Mouse (Mus musculus): ENCODE data around the gene Ephb1. TPM values are rescaled to one million over a fixed set of nuclear protein-coding genes. Genes with fewer than 3 reads are reported as not detected.

The Ephb1 gene
- polyA plus RNA-seq, 1 experiment from 2014 or later: 18.8 TPM

GRCm38 (mm10) chr9:102231248-102231647 is 123.2 kb downstream of the Ephb1 start:
- no peaks in the 10 kb centered on the region for H3K27me3 ChIP-seq (ENCODE audit: control insufficient read depth, insufficient read depth, low read length)

GRCm38 (mm10) chr9:102216746-102217566 is 137.5 kb downstream of the Ephb1 start:
- Histone ChIP-seq H3K4me3 (ENCODE audit: low read depth, low read length) (no peak overlapping the region), H3K4me1 (ENCODE audit: control insufficient read depth, insufficient read depth, low read length) (peaks cover 34% of the 10 kb centered on the region), H3K27me3 (ENCODE audit: control insufficient read depth, insufficient read depth, low read length) (peaks cover 45% of the 10 kb centered on the region), H3K9me3 (ENCODE audit: control insufficient read depth, low read length) (no peaks in the 10 kb centered on the region), H3K9ac (ENCODE audit: low read length) (no peak overlapping the region), H3K4me2 (no peak overlapping the region), H3K36me3 (ENCODE audit: control insufficient read depth, insufficient read depth, low read length) (no peaks in the 10 kb centered on the region), H3K27ac (ENCODE audit: low read depth, low read length) (no peak overlapping the region)
- ATAC-seq (ENCODE audit: low FRiP score): no peak
- DNase-seq (ENCODE audit: low spot score, missing footprints): no peak
- WGBS: 58% methylated on average over 7 of the region's 7 CpGs

More at GRCm38 (mm10) chr9:102231248-102231647, 123.2 kb downstream of the Ephb1 start:
- H3K36me3 ChIP-seq (ENCODE audit: control insufficient read depth, insufficient read depth, low read length): no peaks in the 10 kb centered on the region
- peaks cover 7% of the 10 kb centered on the region; the same call in 1 of the 2 replicates for H3K4me1 ChIP-seq (ENCODE audit: control insufficient read depth, insufficient read depth, low read length)
- ATAC-seq (ENCODE audit: low FRiP score): no peak
- no peak overlapping the region for H3K4me2 ChIP-seq
- H3K9me3 ChIP-seq (ENCODE audit: control insufficient read depth, low read length): no peaks in the 10 kb centered on the region
- no peak overlapping the region for H3K4me3 ChIP-seq (ENCODE audit: low read depth, low read length)
- WGBS: 72% methylated on average over 6 of the region's 6 CpGs
- no peak overlapping the region for H3K27ac ChIP-seq (ENCODE audit: low read depth, low read length)
- H3K9ac ChIP-seq (ENCODE audit: low read length): no peak overlapping the region
- DNase-seq (ENCODE audit: low spot score, missing footprints): no peak

- peak; percentile 71; the same call in 1 of the 2 replicates for ATAC-seq (ENCODE audit: low FRiP score)
- peak overlapping the region; percentile 5; the same call in 1 of the 2 replicates for H3K4me2 ChIP-seq
- H3K9ac ChIP-seq (ENCODE audit: low read length): no peak overlapping the region
- peaks cover 55% of the 10 kb centered on the region for H3K27me3 ChIP-seq (ENCODE audit: control insufficient read depth, insufficient read depth, low read length)
- no peaks in the 10 kb centered on the region for H3K9me3 ChIP-seq (ENCODE audit: control insufficient read depth, low read length)
- peak overlapping the region; percentile 73 for H3K27ac ChIP-seq (ENCODE audit: low read depth, low read length)
- H3K4me3 ChIP-seq (ENCODE audit: low read depth, low read length): no peak overlapping the region
- WGBS: 6% methylated on average over 1 of the region's 1 CpGs
- peaks cover 46% of the 10 kb centered on the region for H3K4me1 ChIP-seq (ENCODE audit: control insufficient read depth, insufficient read depth, low read length)
- DNase-seq (ENCODE audit: low spot score, missing footprints): no peak
- H3K36me3 ChIP-seq (ENCODE audit: control insufficient read depth, insufficient read depth, low read length): no peaks in the 10 kb centered on the region
These were observed 142.5 kb downstream of the Ephb1 start for GRCm38 (mm10) chr9:102212036-102212383.

- no peak overlapping the region for H3K9ac ChIP-seq (ENCODE audit: low read length)
- H3K4me3 ChIP-seq (ENCODE audit: low read depth, low read length): no peak overlapping the region
- WGBS: 2% methylated on average over 10 of the region's 10 CpGs
- no peaks in the 10 kb centered on the region for H3K9me3 ChIP-seq (ENCODE audit: control insufficient read depth, low read length)
- peak; percentile 95 for ATAC-seq (ENCODE audit: low FRiP score)
- H3K4me2 ChIP-seq: no peak overlapping the region; the same call in 1 of the 2 replicates
- peaks cover 54% of the 10 kb centered on the region for H3K27me3 ChIP-seq (ENCODE audit: control insufficient read depth, insufficient read depth, low read length)
- H3K27ac ChIP-seq (ENCODE audit: low read depth, low read length): peak overlapping the region; percentile 73
- H3K36me3 ChIP-seq (ENCODE audit: control insufficient read depth, insufficient read depth, low read length): no peaks in the 10 kb centered on the region
- peak; percentile 97 for DNase-seq (ENCODE audit: low spot score, missing footprints)
- peaks cover 45% of the 10 kb centered on the region for H3K4me1 ChIP-seq (ENCODE audit: control insufficient read depth, insufficient read depth, low read length)
These were observed 143.0 kb downstream of the Ephb1 start for GRCm38 (mm10) chr9:102211296-102212035.

DNA sequence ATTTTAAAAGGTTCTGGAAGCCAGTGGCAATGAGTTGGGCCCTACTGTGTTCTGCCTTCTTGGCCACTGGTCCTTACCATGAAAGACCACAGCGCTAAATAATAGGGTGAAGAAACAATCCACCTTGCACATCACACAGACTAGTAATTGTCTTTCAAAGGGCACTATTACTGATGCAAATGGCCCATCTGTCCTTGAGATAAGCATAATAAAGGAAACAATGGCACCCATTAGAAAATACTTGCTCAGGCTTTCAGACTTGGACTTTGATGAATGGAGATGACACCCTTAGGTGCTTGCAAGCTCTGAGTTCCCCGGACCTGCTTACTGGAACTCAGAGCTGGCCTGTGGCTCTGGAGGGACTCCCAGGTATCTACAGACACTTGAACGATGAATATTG is 149.0 kb downstream of the Ephb1 start:
- Histone ChIP-seq H3K36me3 (ENCODE audit: control insufficient read depth, insufficient read depth, low read length) (no peaks in the 10 kb centered on the region; the same call in 1 of the 2 replicates), H3K9me3 (ENCODE audit: control insufficient read depth, low read length) (no peaks in the 10 kb centered on the region), H3K4me2 (no peak overlapping the region), H3K9ac (ENCODE audit: low read length) (no peak overlapping the region), H3K27ac (ENCODE audit: low read depth, low read length) (no peak overlapping the region), H3K4me1 (ENCODE audit: control insufficient read depth, insufficient read depth, low read length) (peaks cover 2% of the 10 kb centered on the region; the same call in 1 of the 2 replicates), H3K27me3 (ENCODE audit: control insufficient read depth, insufficient read depth, low read length) (peaks cover 34% of the 10 kb centered on the region), H3K4me3 (ENCODE audit: low read depth, low read length) (no peak overlapping the region)
- WGBS: 71% methylated on average over 3 of the region's 3 CpGs
- no peak for DNase-seq (ENCODE audit: low spot score, missing footprints)
- no peak for ATAC-seq (ENCODE audit: low FRiP score)

GRCm38 (mm10) chr9:102201867-102202266 is 152.6 kb downstream of the Ephb1 start:
- no peak overlapping the region for H3K27ac ChIP-seq (ENCODE audit: low read depth, low read length)
- H3K4me1 ChIP-seq (ENCODE audit: control insufficient read depth, insufficient read depth, low read length): no peaks in the 10 kb centered on the region
- H3K4me2 ChIP-seq: no peak overlapping the region
- H3K4me3 ChIP-seq (ENCODE audit: low read depth, low read length): no peak overlapping the region
- no peaks in the 10 kb centered on the region; the same call in 1 of the 2 replicates for H3K36me3 ChIP-seq (ENCODE audit: control insufficient read depth, insufficient read depth, low read length)
- WGBS: 87% methylated on average over 5 of the region's 5 CpGs
- H3K9ac ChIP-seq (ENCODE audit: low read length): no peak overlapping the region
- DNase-seq (ENCODE audit: low spot score, missing footprints) (no peak), ATAC-seq (ENCODE audit: low FRiP score) (no peak)
- no peaks in the 10 kb centered on the region for H3K9me3 ChIP-seq (ENCODE audit: control insufficient read depth, low read length)
- H3K27me3 ChIP-seq (ENCODE audit: control insufficient read depth, insufficient read depth, low read length): peaks cover 14% of the 10 kb centered on the region; the same call in 1 of the 2 replicates

DNA sequence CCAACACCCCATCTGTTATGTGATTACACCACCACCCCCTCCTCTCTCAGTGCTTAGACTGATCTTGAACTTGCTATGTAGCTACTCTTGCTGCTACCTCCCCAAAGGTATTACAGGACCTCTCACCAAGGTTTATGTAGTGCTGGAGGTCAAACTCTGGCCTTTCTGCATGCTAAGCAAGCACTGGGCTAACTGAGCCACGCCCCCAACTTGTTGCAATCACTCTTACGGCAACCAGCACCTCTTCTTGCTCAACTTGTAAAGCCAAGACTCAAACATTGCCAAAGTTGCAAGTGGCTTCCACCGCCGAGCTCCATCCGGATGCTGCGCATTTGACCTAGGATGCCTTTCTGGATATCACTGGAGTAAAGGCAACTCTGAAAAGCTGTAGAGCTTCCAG is 157.6 kb downstream of the Ephb1 start:
- Histone ChIP-seq H3K9me3 (ENCODE audit: control insufficient read depth, low read length) (no peaks in the 10 kb centered on the region), H3K27me3 (ENCODE audit: control insufficient read depth, insufficient read depth, low read length) (peaks cover 9% of the 10 kb centered on the region; the same call in 1 of the 2 replicates), H3K9ac (ENCODE audit: low read length) (no peak overlapping the region), H3K27ac (ENCODE audit: low read depth, low read length) (no peak overlapping the region), H3K4me3 (ENCODE audit: low read depth, low read length) (no peak overlapping the region), H3K36me3 (ENCODE audit: control insufficient read depth, insufficient read depth, low read length) (no peaks in the 10 kb centered on the region), H3K4me2 (no peak overlapping the region), H3K4me1 (ENCODE audit: control insufficient read depth, insufficient read depth, low read length) (peaks cover 12% of the 10 kb centered on the region)
- whole genome bisulfite sequencing: 93% methylated on average over 6 of the region's 6 CpGs
- no peak for DNase-seq (ENCODE audit: low spot score, missing footprints)
- no peak for ATAC-seq (ENCODE audit: low FRiP score)

DNA sequence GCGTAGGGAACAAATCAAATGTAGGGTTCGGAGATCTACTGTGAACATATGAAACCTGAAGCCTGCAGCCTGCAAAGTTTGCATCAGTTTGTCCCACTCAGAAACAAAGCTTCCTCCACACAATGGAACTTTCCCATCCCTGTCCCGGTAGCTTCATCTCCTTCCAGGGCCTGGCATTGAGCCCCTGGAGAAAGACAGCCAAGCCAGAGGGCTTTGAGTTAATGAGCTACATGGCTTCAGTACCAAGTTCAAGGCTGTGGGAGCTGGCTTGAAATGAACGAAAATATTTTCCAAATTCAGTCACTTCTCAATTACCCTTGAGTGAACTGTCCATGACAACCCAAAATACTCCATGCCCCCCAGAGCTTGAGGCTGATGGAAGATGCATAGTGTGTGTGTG is 160.4 kb downstream of the Ephb1 start:
- ATAC-seq (ENCODE audit: low FRiP score): no peak
- no peak overlapping the region for H3K4me2 ChIP-seq
- WGBS: 80% methylated on average over 4 of the region's 4 CpGs
- no peak overlapping the region for H3K27ac ChIP-seq (ENCODE audit: low read depth, low read length)
- no peaks in the 10 kb centered on the region for H3K9me3 ChIP-seq (ENCODE audit: control insufficient read depth, low read length)
- no peak overlapping the region for H3K9ac ChIP-seq (ENCODE audit: low read length)
- peak; percentile 86 for DNase-seq (ENCODE audit: low spot score, missing footprints)
- peaks cover 12% of the 10 kb centered on the region for H3K4me1 ChIP-seq (ENCODE audit: control insufficient read depth, insufficient read depth, low read length)
- H3K4me3 ChIP-seq (ENCODE audit: low read depth, low read length): no peak overlapping the region
- peaks cover 9% of the 10 kb centered on the region; the same call in 1 of the 2 replicates for H3K27me3 ChIP-seq (ENCODE audit: control insufficient read depth, insufficient read depth, low read length)
- H3K36me3 ChIP-seq (ENCODE audit: control insufficient read depth, insufficient read depth, low read length): no peaks in the 10 kb centered on the region
